Mouse (Mus musculus) ES-E14 (cell line): ENCODE measurements around the gene Pla2g6. TPM values are rescaled to one million over a fixed set of nuclear protein-coding genes. Genes with fewer than 3 reads are reported as not detected.

Experiments used
- DNase-seq: peaks from one replicate; pipeline ENCODE4 v3.0.0-alpha.2; 2013; ENCODE audit warnings: low read depth, low spot score
- H3K27ac ChIP-seq: 2 replicates; pipeline ENCODE4 v1.5.1; 2012; ENCODE audit warnings: low read depth, mild to moderate bottlenecking, low read length, moderate library complexity, mixed read lengths; ENCODE audit not compliant: poor library complexity, insufficient read depth, severe bottlenecking
- H3K36me3 ChIP-seq: 2 replicates; pipeline ENCODE4 v1.6.1; 2012; ENCODE audit warnings: mild to moderate bottlenecking, low read length, moderate library complexity, mixed read lengths; ENCODE audit not compliant: control insufficient read depth, poor library complexity, insufficient read depth, severe bottlenecking
- H3K4me1 ChIP-seq, 2 experiments: fragments of 150-350 bp in 1 of 2; sonication (generic) in 1 of 2; 2 replicates each; pipeline ENCODE4 v1.6.1; 2012; ENCODE audit warnings: low read length in 2 of 2, mild to moderate bottlenecking in 1 of 2, mixed read lengths in 1 of 2; ENCODE audit not compliant: control insufficient read depth in 2 of 2, insufficient read depth in 2 of 2, poor library complexity in 1 of 2
- H3K4me3 ChIP-seq, 2 experiments: fragments of 150-350 bp in 1 of 2; sonication (generic) in 1 of 2; 2 replicates each; pipeline ENCODE4 v1.5.1; 2012; ENCODE audit warnings: low read length in 2 of 2, low read depth in 1 of 2, mild to moderate bottlenecking in 1 of 2, mixed read lengths in 1 of 2; ENCODE audit not compliant: insufficient read depth in 1 of 2, poor library complexity in 1 of 2, severe bottlenecking in 1 of 2
- H3K9ac ChIP-seq: 2 replicates; pipeline ENCODE4 v1.6.1; 2012; ENCODE audit warnings: low read depth, mild to moderate bottlenecking, low read length, mixed read lengths; ENCODE audit not compliant: poor library complexity, insufficient read depth, severe bottlenecking
- H3K9me3 ChIP-seq: fragments of 150-350 bp; sonication (generic); 2 replicates; pipeline ENCODE4 v1.6.1; 2012; ENCODE audit warnings: low read depth, mild to moderate bottlenecking, low read length; ENCODE audit not compliant: control insufficient read depth, insufficient read depth
- CHD2 ChIP-seq: IDR thresholded peaks from 2 replicates; pipeline ENCODE4 v1.6.1; 2014; ENCODE audit warnings: mild to moderate bottlenecking, low read depth, low read length, inconsistent platforms
- HCFC1 ChIP-seq: IDR thresholded peaks from 2 replicates; pipeline ENCODE4 v1.6.1; 2012; ENCODE audit warnings: low read length, inconsistent platforms, borderline replicate concordance; ENCODE audit not compliant: insufficient read depth
- MAFK ChIP-seq: IDR thresholded peaks from 2 replicates; pipeline ENCODE4 v1.6.1; 2014; ENCODE audit warnings: mild to moderate bottlenecking, low read depth, low read length, inconsistent platforms; ENCODE audit not compliant: insufficient read depth
- ZC3H11A ChIP-seq: IDR thresholded peaks from 2 replicates; pipeline ENCODE4 v1.6.1; 2012; ENCODE audit warnings: low read depth, mild to moderate bottlenecking, inconsistent platforms, low read length, borderline replicate concordance
- ZNF384 ChIP-seq: IDR thresholded peaks from 2 replicates; pipeline ENCODE4 v1.6.1; 2012; ENCODE audit warnings: low read depth, low read length, inconsistent platforms
- in situ Hi-C, 2 experiments: fragments of 600-800 bp; cut with MboI; formaldehyde crosslinking; loops; one replicate each; pipeline ENCODE4 v1.15.1; 2025; ENCODE audit warnings: low sequenced_read_pairs in 2 of 2, inconsistent platforms in 1 of 2; ENCODE audit not compliant: unreplicated experiment in 2 of 2
- total RNA-seq: library from RNA; depleted of rRNA; stranded (reverse); fragments of 300-350 nt; gene quantifications from 2 replicates; pipeline ENCODE4 v1.2.3, GENCODE M21; 2012

The Pla2g6 gene
- total RNA-seq, 1 experiment: 59.2 TPM

DNA sequence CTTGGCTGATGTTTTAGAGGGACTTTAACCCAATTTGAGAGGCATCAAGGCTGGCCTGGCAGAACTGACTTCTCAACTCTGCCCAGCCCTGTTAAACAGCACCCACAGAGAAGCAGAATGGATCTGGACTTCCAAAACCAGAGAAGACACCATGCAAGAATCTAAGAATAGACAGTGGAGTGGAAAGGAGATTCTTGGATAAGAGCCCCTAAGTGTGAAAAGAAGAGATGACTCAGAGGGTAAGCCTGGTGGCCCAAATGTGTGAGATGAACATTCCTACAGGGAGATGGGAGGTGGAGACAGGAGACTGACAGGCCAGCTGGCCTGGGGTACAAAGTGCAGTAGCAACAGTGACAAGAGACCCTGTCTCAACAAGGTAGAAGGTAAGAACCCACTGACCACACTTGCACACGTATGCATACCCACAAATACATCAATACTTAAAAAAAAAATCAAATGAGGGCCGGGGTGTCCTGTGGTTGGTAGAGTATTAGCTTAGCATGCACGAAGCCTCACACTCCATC is 65.3 kb downstream of the Pla2g6 start:
- DNase-seq: no peak
- Histone ChIP-seq H3K4me1 (peaks cover 2% of the 10 kb centered on the region in 2 experiments; a peak in 2 of 4 replicates), H3K9ac (no peak overlapping the region), H3K27ac (no peak overlapping the region), H3K36me3 (no peaks in the 10 kb centered on the region), H3K9me3 (no peaks in the 10 kb centered on the region), H3K4me3 (no peak overlapping the region)
- TF ChIP-seq MAFK: no peak
- in situ Hi-C loops: no loop called here

DNA sequence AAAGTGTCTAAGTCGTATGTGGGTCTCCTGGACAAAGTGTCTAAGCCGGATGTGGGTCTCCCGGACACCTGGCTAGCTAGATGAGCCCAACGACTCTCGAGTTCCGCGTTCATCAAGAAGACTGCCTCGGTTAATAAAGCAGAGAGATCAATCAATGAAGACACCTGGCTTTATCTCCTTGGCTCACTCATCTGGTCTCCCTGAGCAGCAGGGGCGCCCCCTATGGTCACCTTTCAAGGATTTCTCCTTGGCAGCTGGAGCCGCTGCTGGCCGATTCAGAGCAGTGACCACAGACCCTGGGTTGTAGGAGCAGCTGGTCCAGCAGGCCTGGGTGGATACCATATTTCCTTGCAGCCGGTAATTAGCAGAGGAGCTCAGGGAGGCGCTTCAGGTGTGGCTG is 65.8 kb downstream of the Pla2g6 start:
- no peak overlapping the region for H3K4me3 ChIP-seq
- H3K9me3 ChIP-seq: no peaks in the 10 kb centered on the region
- H3K4me1 ChIP-seq: peaks cover 2% of the 10 kb centered on the region in 2 experiments; a peak in 2 of 4 replicates
- no peak overlapping the region for H3K9ac ChIP-seq
- no peak for DNase-seq
- no peak overlapping the region for H3K27ac ChIP-seq
- no peaks in the 10 kb centered on the region for H3K36me3 ChIP-seq
- in situ Hi-C loops: no loop called here
- TF ChIP-seq ZC3H11A: no peak
- TF ChIP-seq ZNF384: no peak
- TF ChIP-seq CHD2: no peak
- TF ChIP-seq HCFC1: no peak
- TF ChIP-seq MAFK: no peak

DNA sequence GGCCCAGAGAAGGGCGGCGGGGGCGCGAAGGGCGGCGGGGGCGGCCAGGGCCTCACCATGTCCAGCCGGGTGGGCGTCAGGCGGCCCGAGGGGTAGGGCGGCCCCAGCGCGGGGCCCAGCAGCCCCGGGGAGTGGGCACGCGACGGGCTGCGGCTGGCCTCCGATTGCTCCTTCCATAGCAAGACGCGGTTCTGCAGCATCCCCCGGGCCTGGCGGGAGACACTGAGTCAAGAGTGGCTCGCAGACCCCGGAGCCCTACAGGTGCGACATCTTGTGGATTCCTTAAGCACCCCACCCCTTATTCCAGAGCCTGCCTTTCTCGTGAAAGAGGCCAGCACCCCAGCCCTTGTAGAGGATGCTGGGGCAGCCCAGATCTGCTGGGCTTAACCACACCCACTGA is 66.4 kb downstream of the Pla2g6 start:
- TF ChIP-seq HCFC1: no peak
- TF ChIP-seq ZC3H11A: no peak
- TF ChIP-seq ZNF384: no peak
- TF ChIP-seq CHD2: no peak
- no peaks in the 10 kb centered on the region for H3K9me3 ChIP-seq
- H3K4me1 ChIP-seq: peaks cover 2% of the 10 kb centered on the region in 2 experiments; a peak in 2 of 4 replicates
- in situ Hi-C loops: no loop called here
- no peaks in the 10 kb centered on the region for H3K36me3 ChIP-seq
- no peak for DNase-seq
- peak overlapping the region; percentile 80 to 82; a peak in 3 of 4 replicates for H3K4me3 ChIP-seq
- peak overlapping the region; percentile 40 for H3K9ac ChIP-seq
- H3K27ac ChIP-seq: no peak overlapping the region; the same call in 1 of the 2 replicates

DNA sequence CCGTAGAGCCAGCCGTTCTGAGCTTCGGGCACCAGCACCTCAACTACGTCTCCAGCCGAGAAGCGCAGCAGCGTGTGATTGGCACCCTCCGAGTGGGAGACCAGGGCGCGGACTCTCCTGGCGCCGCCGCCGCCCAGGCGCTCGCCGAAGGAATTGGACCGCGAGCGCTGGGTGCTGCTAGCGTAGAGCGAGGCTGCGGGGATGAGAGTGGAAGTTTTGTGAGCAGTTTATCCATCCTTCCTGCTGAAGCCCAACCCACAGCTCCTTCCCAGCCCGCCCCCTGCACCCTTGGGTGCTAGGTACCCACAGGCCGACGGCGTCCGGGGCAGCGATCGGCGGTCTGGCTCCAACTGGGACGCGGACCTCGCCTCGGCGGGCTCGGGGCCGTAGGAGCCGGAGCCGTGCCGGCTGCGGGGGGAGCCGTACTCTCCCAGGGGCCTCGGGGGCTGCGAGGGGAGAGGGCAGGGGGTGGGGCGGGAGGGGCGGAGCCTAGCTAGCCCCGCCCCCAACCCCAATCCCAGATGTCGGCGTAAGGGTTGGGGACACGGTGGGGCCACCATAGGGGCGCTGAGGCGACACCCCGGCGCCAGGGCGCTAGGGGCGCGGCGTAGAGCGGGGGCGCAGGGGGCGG is 67.0 kb downstream of the Pla2g6 start:
- peaks cover 2% of the 10 kb centered on the region in 2 experiments; a peak in 2 of 4 replicates for H3K4me1 ChIP-seq
- no peak for DNase-seq
- H3K4me3 ChIP-seq: peak overlapping the region; percentile 80 to 82
- peak overlapping the region; percentile 40 for H3K9ac ChIP-seq
- in situ Hi-C loops: no loop called here
- no peaks in the 10 kb centered on the region for H3K36me3 ChIP-seq
- no peaks in the 10 kb centered on the region for H3K9me3 ChIP-seq
- no peak overlapping the region for H3K27ac ChIP-seq
- no peak for TF ChIP-seq ZC3H11A
- TF ChIP-seq HCFC1: no peak
- TF ChIP-seq MAFK: no peak

DNA sequence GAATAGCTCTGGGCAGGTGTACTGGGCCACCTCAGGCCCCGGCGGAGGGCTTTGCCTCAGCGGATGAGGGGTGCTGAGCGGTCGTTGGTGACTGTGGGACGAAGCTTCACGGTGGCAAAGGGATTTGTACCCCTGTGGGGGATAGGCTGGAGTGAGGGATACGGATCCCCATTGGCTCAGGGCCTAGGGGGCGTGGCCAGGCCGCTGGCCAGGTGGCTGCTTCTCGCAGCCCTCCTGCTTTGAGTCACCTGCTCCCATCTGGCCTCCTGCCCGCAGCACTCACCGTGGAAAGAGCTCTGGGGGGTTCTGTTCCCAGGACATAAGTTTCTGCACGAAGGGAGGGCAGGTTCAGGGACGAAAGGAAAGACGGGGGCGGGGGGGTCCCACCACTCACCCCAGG is 69.7 kb downstream of the Pla2g6 start:
- no peak overlapping the region for H3K27ac ChIP-seq
- DNase-seq: no peak
- peaks cover 2% of the 10 kb centered on the region in 2 experiments; a peak in 2 of 4 replicates for H3K4me1 ChIP-seq
- in situ Hi-C loops: no loop called here
- H3K9me3 ChIP-seq: no peaks in the 10 kb centered on the region
- TF ChIP-seq ZNF384 (no peak), HCFC1 (no peak), MAFK (no peak), ZC3H11A (no peak), CHD2 (no peak)
- H3K4me3 ChIP-seq: peak overlapping the region; percentile 40 to 46; a peak in 2 of 4 replicates
- no peaks in the 10 kb centered on the region for H3K36me3 ChIP-seq
- H3K9ac ChIP-seq: peak overlapping the region; percentile 46
